Comparison of ENCODE assay signal across 30 mouse cellular contexts in the genomic region with DNA sequence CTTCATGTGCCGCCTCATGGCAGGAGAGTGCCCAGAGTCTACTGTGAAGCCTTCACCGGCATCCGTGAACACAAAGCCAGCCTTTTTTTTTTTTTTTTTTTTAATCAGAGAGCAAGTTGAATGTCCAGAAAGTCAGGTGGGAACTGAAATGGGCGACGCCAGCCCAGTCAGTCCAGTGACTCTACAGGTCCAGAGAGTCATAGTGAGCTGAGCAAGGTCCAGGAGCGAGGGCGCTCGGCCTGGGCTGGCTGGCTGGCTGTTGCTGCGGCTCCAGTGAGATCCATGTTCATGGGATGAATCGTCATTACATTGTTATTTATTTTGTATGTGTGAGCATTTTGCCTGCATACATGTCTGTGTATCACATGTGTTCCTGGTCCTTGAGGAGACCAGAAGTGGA. TPM values are rescaled to one million over a fixed set of nuclear protein-coding genes. Genes with fewer than 3 reads are reported as not detected.
DNase-seq lines count a peak whose midpoint lies in the region; ATAC-seq and TF ChIP-seq lines count a peak whose summit lies in the region.
"Had no signal": no experiment of that assay in that cellular context is flagged by ENCODE, and none has a peak within 500 bp of the region (broad histone marks: within the 10 kb centered on the region; RNA-seq: fewer than 3 reads in every experiment).

No protein-coding gene starts in this region.

- no peak for TF ChIP-seq CTCF in gastrocnemius, adult 2 months (IDR thresholded peaks at IDR 0.05)
- TF ChIP-seq CTCF in intestine, postnatal 0 days (IDR thresholded peaks at IDR 0.05; ENCODE audit: low read depth): no peak

- peaks cover 14% of the 10 kb centered on the region; the same call in 1 of the 2 replicates for H3K27me3 ChIP-seq in intestine, postnatal 0 days (replicated peaks; ENCODE audit: control insufficient read depth, insufficient read depth, low read length)

- H3K36me3 ChIP-seq in intestine, postnatal 0 days (ENCODE audit: control insufficient read depth, insufficient read depth): no peaks in the 10 kb centered on the region
- H3K36me3 ChIP-seq: embryonic facial prominence, embryonic 10.5 days; embryonic facial prominence, embryonic 13.5 days; forebrain, embryonic 12.5 days; forebrain, embryonic 15.5 days; hindbrain, embryonic 13.5 days had no signal

- DNase-seq in gastrocnemius, adult 2 months: peak; percentile 5
- DNase-seq in gastrocnemius, postnatal 10 days: no peak
- peak; percentile 41 for DNase-seq in kidney, adult 9 months
- no peak for DNase-seq in kidney, adult 8-10 months
- DNase-seq in kidney, postnatal 25 days: peak; percentile 40 to 79
- no peak for DNase-seq in kidney, postnatal 4 days
- no peak for DNase-seq in left cerebral cortex, postnatal 10 days (ENCODE audit: extremely low spot score in 1 of 2, low spot score in 2 of 2)
- DNase-seq: adrenal gland, adult 8-10 months; adrenal gland, postnatal 25 days; cerebellum, adult 11-12 months; cerebellum, adult 8-10 months; cerebellum, postnatal 10 days; cerebellum, postnatal 36 days; embryo, embryonic 11 days; gastrocnemius, postnatal 14 days; heart, adult 11 months had no signal

- no peak overlapping the region; the same call in 1 of the 2 replicates for H3K4me2 ChIP-seq in intestine, postnatal 0 days (replicated peaks; ENCODE audit: low read depth)
- H3K4me2 ChIP-seq: embryonic facial prominence, embryonic 13.5 days; forebrain, embryonic 12.5 days; forebrain, embryonic 15.5 days; heart, embryonic 11.5 days; hindbrain, embryonic 13.5 days had no signal

- no peak overlapping the region for H3K4me3 ChIP-seq in gastrocnemius, adult 2 months
- no peak overlapping the region for H3K4me3 ChIP-seq in intestine, postnatal 0 days (ENCODE audit: low read depth, low read length)
- H3K4me3 ChIP-seq: embryonic facial prominence, embryonic 10.5 days; embryonic facial prominence, embryonic 13.5 days; erythroblast, embryonic 14.5 days; forebrain, embryonic 12.5 days; forebrain, embryonic 15.5 days; hindbrain, embryonic 13.5 days had no signal

- no peak for ATAC-seq in intestine, postnatal 0 days
- ATAC-seq: activated CD4-positive, CD25-positive, alpha-beta regulatory T cell, adult 4 months; forebrain, embryonic 15.5 days had no signal

- no peaks in the 10 kb centered on the region for H3K9me3 ChIP-seq in intestine, postnatal 0 days (ENCODE audit: control insufficient read depth)
- H3K9me3 ChIP-seq: embryonic facial prominence, embryonic 10.5 days; embryonic facial prominence, embryonic 13.5 days; forebrain, embryonic 12.5 days; forebrain, embryonic 15.5 days; hindbrain, embryonic 13.5 days had no signal

- no peak overlapping the region for H3K9ac ChIP-seq in intestine, postnatal 0 days (ENCODE audit: low read depth, low read length)
- H3K9ac ChIP-seq: embryonic facial prominence, embryonic 13.5 days; forebrain, embryonic 12.5 days; forebrain, embryonic 15.5 days; hindbrain, embryonic 13.5 days had no signal

- peaks cover 9% of the 10 kb centered on the region; the same call in 1 of the 2 replicates for H3K4me1 ChIP-seq in intestine, postnatal 0 days (replicated peaks; ENCODE audit: control insufficient read depth, insufficient read depth, low read length)

- WGBS in intestine, postnatal 0 days: 78% methylated on average over 10 of the region's 10 CpGs

- intact Hi-C loops in gastrocnemius, adult 2 months (cut with DNase I): no loop called here
- intact Hi-C loops in left cerebral cortex, postnatal 10 days (cut with DNase I): no loop called here

- H3K27ac ChIP-seq in gastrocnemius, adult 2 months: no peak overlapping the region
- H3K27ac ChIP-seq in intestine, postnatal 0 days (ENCODE audit: low read depth, low read length): peak overlapping the region; percentile 94; the same call in 1 of the 2 replicates
- H3K27ac ChIP-seq: embryonic facial prominence, embryonic 10.5 days; embryonic facial prominence, embryonic 13.5 days; forebrain, embryonic 12.5 days; forebrain, embryonic 15.5 days; hindbrain, embryonic 13.5 days had no signal

RNA-seq across cellular contexts. Expression of gene Ovol1, which starts 2.3 kb away (rescaled TPM):
- total RNA-seq in gastrocnemius, adult 2 months (2021): not detected
- not detected for total RNA-seq in gastrocnemius, postnatal 10 days (2021)
- polyA plus RNA-seq in intestine, postnatal 0 days (2015; fragmentation: Nextera tagmentation; extraction: Ambion mirVana): 19.2 and 24.1 TPM in 2 replicates
- total RNA-seq in left cerebral cortex, postnatal 10 days (2021): not detected
- total RNA-seq: adrenal gland, adult 8-10 months; adrenal gland, postnatal 25 days; gastrocnemius, postnatal 14 days; gastrocnemius, postnatal 4 days; heart, adult 8-10 months; heart, postnatal 25 days; hematopoietic stem cell, adult 5-6 weeks had no signal
- polyA plus RNA-seq: activated CD4-positive, CD25-positive, alpha-beta regulatory T cell, adult 4 months; forebrain, embryonic 15.5 days; heart, embryonic 14.5 days; hindbrain, embryonic 13.5 days had no signal

RNA-seq across cellular contexts. Expression of gene Ap5b1, which starts 5.0 kb away (rescaled TPM):
- 1 to 10 TPM; 2.0 to 2.3 TPM for total RNA-seq in gastrocnemius, adult 2 months (2021)
- 1 to 10 TPM; 1.6 to 2.7 TPM for total RNA-seq in gastrocnemius, postnatal 10 days (2021)
- 13.0 and 15.9 TPM in 2 replicates for polyA plus RNA-seq in intestine, postnatal 0 days (2015; fragmentation: Nextera tagmentation; extraction: Ambion mirVana)
- total RNA-seq in left cerebral cortex, postnatal 10 days (2021): 1 to 10 TPM; 8.3 to 9.2 TPM

RNA-seq across cellular contexts. Expression of gene Rnaseh2c, which starts 38.9 kb away (rescaled TPM):
- total RNA-seq in gastrocnemius, adult 2 months (2021): 10 to 100 TPM; 42.4 to 53.6 TPM
- total RNA-seq in gastrocnemius, postnatal 10 days (2021): 10 to 100 TPM; 44.9 to 50.4 TPM
- polyA plus RNA-seq in intestine, postnatal 0 days (2015; fragmentation: Nextera tagmentation; extraction: Ambion mirVana): 73.8 and 81.0 TPM in 2 replicates
- 10 to 100 TPM; 68.2 to 71.7 TPM for total RNA-seq in left cerebral cortex, postnatal 10 days (2021)

RNA-seq across cellular contexts. Expression of gene Kat5, which starts 47.3 kb away (rescaled TPM):
- 10 to 100 TPM; 20.9 to 23.7 TPM for total RNA-seq in gastrocnemius, adult 2 months (2021)
- total RNA-seq in gastrocnemius, postnatal 10 days (2021): 10 to 100 TPM; 31.6 to 39.9 TPM
- polyA plus RNA-seq in intestine, postnatal 0 days (2015; fragmentation: Nextera tagmentation; extraction: Ambion mirVana): 37.4 and 38.6 TPM in 2 replicates
- 10 to 100 TPM; 70.9 to 79.7 TPM for total RNA-seq in left cerebral cortex, postnatal 10 days (2021)

RNA-seq across cellular contexts. Expression of gene Snx32, which starts 52.4 kb away (rescaled TPM):
- total RNA-seq in gastrocnemius, adult 2 months (2021): 1 to 10 TPM; 5.8 to 8.0 TPM
- total RNA-seq in gastrocnemius, postnatal 10 days (2021): 1 to 10 TPM; 5.1 to 7.2 TPM
- 3.8 and 4.5 TPM in 2 replicates for polyA plus RNA-seq in intestine, postnatal 0 days (2015; fragmentation: Nextera tagmentation; extraction: Ambion mirVana)
- total RNA-seq in left cerebral cortex, postnatal 10 days (2021): 10 to 100 TPM; 76.9 to 77.8 TPM

Comparison
In these comparisons a context has a peak if more than half of its experiments do, and no peak if none do; other contexts are left out.
1. DNase-seq: peak in gastrocnemius, adult 2 months (single experiment), kidney, adult 9 months (single experiment) and kidney, postnatal 25 days (2 of 2); none in gastrocnemius, postnatal 10 days (single experiment), kidney, adult 8-10 months (0 of 2), kidney, postnatal 4 days (0 of 2) and left cerebral cortex, postnatal 10 days (0 of 2).